Mouse (Mus musculus) neural tube, embryonic 11.5 days (tissue): ENCODE data around the gene Tcirg1. TPM values are rescaled to one million over a fixed set of nuclear protein-coding genes. Genes with fewer than 3 reads are reported as not detected.
A peak's percentile ranks its signal among the peaks of the same experiment; 100 is the strongest.

ENCODE experiments used
- ATAC-seq: fragments of 200-750 bp; cut with Nextera tagmentation; 2 replicates; pipeline ENCODE4 v1.8.0; 2017; ENCODE audit warnings: moderate number of reproducible peaks, mild to moderate bottlenecking, moderate TSS enrichment, moderate library complexity; ENCODE audit not compliant: insufficient read depth, low FRiP score, low TSS enrichment
- DNase-seq: peaks from one replicate; pipeline ENCODE4 v3.0.0-alpha.2; 2015; ENCODE audit warnings: low spot score
- H3K27ac ChIP-seq: fragments of 300-500 bp; sonication (generic); 2 replicates; pipeline ENCODE4 v1.5.1; 2014; ENCODE audit warnings: low read depth, mild to moderate bottlenecking, low read length
- H3K27me3 ChIP-seq: fragments of 300-500 bp; sonication (generic); 2 replicates; pipeline ENCODE4 v1.6.1; 2014; ENCODE audit warnings: mild to moderate bottlenecking, low read length, mixed read lengths; ENCODE audit not compliant: control insufficient read depth, insufficient read depth
- H3K36me3 ChIP-seq: fragments of 300-500 bp; sonication (generic); 2 replicates; pipeline ENCODE4 v1.6.1; 2014; ENCODE audit warnings: mild to moderate bottlenecking, low read length, moderate library complexity, mixed read lengths; ENCODE audit not compliant: control insufficient read depth, insufficient read depth
- H3K4me1 ChIP-seq: fragments of 300-500 bp; sonication (generic); 2 replicates; pipeline ENCODE4 v1.6.1; 2014; ENCODE audit warnings: low read length, mixed read lengths; ENCODE audit not compliant: control insufficient read depth, insufficient read depth
- H3K4me2 ChIP-seq: fragments of 300-500 bp; sonication (generic); 2 replicates; pipeline ENCODE4 v1.6.1; 2014; ENCODE audit warnings: low read depth, mild to moderate bottlenecking, moderate library complexity
- H3K4me3 ChIP-seq: fragments of 300-500 bp; sonication (generic); 2 replicates; pipeline ENCODE4 v1.5.1; 2014; ENCODE audit warnings: low read depth, low read length
- H3K9ac ChIP-seq: fragments of 300-500 bp; sonication (generic); 2 replicates; pipeline ENCODE4 v1.6.1; 2014; ENCODE audit warnings: mild to moderate bottlenecking, low read length
- H3K9me3 ChIP-seq: fragments of 300-500 bp; sonication (generic); 2 replicates; pipeline ENCODE4 v1.6.1; 2016; ENCODE audit warnings: low read length; ENCODE audit not compliant: control insufficient read depth
- WGBS: fragments of 180-500 bp; shearing (Covaris S2); extraction: QIAGEN DNeasy Blood & Tissue Kit; methylation state at CpG from one replicate; pipeline ENCODE4 v1.1.7; 2014; 5-methylcytosine and 5-hydroxymethylcytosine counted together
- polyA plus RNA-seq: library from polyadenylated mRNA; unstranded; fragments of >200 nt; fragmentation: Nextera tagmentation; extraction: Ambion mirVana; gene quantifications from 2 replicates; pipeline ENCODE4 v1.2.1, GENCODE M21; 2014

Gene Tcirg1
- polyA plus RNA-seq, 1 experiment from 2014 or later: 17.3 TPM

DNA sequence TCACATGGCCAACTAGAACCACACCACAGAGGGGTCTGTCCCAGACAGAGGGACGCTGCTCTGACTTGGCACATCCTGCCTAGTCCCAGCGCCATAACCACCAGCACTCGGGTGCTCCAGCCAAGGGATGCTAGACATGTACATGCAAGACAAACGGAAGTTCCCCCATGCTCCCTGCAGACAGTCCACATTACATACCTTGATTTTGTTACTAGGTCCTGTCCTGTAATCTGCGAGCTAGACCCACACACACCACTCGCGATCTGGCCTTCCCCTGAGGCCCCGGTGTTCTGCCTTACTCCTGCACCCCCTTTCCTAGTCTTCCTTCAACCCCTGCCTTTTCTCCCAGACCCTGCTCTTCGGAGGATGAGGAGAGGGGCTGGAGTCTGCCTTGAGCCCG, 607 bp downstream of the Tcirg1 start:
- Histone ChIP-seq H3K4me2 (peak overlapping the region; percentile 61), H3K9ac (peak overlapping the region; percentile 62), H3K36me3 (peaks cover 9% of the 10 kb centered on the region), H3K27me3 (no peaks in the 10 kb centered on the region), H3K4me1 (no peaks in the 10 kb centered on the region; the same call in 1 of the 2 replicates), H3K27ac (no peak overlapping the region), H3K4me3 (peak overlapping the region; percentile 36), H3K9me3 (no peaks in the 10 kb centered on the region)
- WGBS: 49% methylated on average over 10 of the region's 10 CpGs
- ATAC-seq (no peak), DNase-seq (no peak)

DNA sequence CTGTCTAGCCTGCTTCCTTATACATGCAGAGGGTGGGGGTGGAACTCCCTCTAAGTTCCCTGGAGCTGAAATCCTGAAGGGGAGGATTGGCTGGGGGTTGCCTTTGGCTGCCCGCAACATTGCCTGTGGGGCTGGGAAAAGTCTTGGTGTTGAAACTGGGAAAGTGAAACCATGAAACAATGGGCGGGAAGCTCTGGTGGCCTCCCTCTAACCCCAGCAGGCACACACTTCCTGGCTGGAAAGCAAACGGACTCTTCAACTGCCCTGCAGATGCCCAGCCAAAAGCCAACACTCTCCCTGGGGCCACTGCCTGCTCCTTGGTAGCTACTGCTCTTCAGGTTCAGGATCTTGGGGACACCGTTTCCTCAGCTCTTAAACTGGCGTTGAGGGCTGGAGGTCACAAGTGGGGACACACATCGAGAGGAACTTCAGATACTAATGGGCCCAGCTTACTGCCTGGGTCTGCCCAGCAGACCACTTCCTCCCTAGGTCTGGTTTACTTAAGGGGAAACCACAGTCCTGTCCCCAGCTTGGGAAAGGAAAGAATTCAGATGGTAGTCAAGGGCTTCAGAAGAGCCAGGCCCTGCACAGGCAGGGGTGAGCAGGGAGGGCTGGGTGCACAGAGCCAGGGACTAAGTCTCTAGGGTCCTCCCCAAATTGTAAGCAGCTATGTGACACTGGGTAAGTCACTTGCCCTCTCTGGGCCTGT, 1.5 kb downstream of the Tcirg1 start:
- 0 out of 2 replicates have a peak overlapping the region, but pooled peaks have one; percentile 5 for H3K4me3 ChIP-seq
- H3K4me2 ChIP-seq: peak overlapping the region; percentile 18
- H3K27ac ChIP-seq: no peak overlapping the region
- DNase-seq: no peak
- no peaks in the 10 kb centered on the region; the same call in 1 of the 2 replicates for H3K4me1 ChIP-seq
- ATAC-seq: no peak
- H3K36me3 ChIP-seq: peaks cover 9% of the 10 kb centered on the region
- H3K9me3 ChIP-seq: no peaks in the 10 kb centered on the region
- peak overlapping the region; percentile 5; the same call in 1 of the 2 replicates for H3K9ac ChIP-seq
- WGBS: 47% methylated on average over 6 of the region's 6 CpGs
- no peaks in the 10 kb centered on the region for H3K27me3 ChIP-seq

DNA sequence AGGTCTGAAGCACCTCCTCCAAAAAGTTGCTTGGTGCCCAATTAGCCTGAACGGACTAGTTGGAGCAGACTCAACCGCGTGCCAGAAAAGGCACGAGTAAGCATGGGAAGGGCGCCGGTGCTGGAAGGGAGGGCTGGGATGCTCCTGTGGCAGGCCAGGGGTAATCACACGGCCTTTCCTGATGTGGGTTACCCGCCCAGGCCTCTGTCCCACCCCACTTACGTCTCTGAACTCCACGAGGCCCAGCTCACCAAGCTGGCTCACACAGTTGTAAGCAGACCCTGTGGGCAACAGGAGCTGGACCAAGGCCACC, 2.6 kb downstream of the Tcirg1 start:
- Histone ChIP-seq H3K9me3 (no peaks in the 10 kb centered on the region), H3K36me3 (peaks cover 2% of the 10 kb centered on the region), H3K4me3 (no peak overlapping the region), H3K9ac (no peak overlapping the region), H3K4me1 (no peaks in the 10 kb centered on the region; the same call in 1 of the 2 replicates), H3K27me3 (no peaks in the 10 kb centered on the region), H3K27ac (no peak overlapping the region), H3K4me2 (no peak overlapping the region)
- DNase-seq (no peak), ATAC-seq (no peak)
- 61% methylated on average over 10 of the region's 10 CpGs for WGBS

DNA sequence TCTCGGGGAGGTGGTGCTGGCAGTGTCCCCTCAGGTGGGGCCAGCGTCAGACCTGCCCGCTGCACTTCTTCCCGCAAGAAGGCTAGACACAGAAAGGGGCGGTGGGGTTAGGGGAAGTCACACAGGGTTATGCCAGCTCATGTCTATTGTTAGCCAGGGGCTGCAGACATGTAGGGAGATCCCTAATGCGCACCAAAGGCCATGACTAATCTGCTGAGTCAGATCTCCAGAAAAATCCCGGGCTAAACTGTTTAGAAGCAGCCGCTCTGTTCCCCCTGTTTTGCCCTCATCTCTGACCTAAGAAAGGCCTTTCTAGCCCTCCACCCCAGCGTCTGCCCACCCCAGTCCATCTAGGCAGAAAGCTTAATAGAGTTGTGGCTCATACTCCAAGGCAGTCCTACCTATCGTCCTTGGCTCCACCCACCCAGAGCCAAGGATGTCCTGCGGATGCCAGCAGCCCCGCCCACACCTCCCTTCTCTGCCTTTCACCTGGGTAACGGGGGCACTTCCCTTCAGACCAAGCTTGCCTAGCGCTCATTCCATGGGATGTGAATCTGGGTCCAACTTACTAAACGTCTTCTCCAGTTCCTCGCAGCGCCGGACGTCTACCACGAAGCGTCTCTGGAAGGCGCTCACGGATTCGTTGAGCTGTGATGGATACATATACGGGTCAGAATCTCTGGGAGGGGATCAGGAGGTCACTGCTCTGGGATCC, 3.1 kb downstream of the Tcirg1 start:
- H3K9ac ChIP-seq: no peak overlapping the region
- WGBS: 63% methylated on average over 25 of the region's 25 CpGs
- H3K4me1 ChIP-seq: no peaks in the 10 kb centered on the region; the same call in 1 of the 2 replicates
- DNase-seq (no peak), ATAC-seq (no peak)
- peaks cover 2% of the 10 kb centered on the region for H3K36me3 ChIP-seq
- H3K4me3 ChIP-seq: no peak overlapping the region
- H3K4me2 ChIP-seq: no peak overlapping the region
- no peaks in the 10 kb centered on the region for H3K27me3 ChIP-seq
- no peaks in the 10 kb centered on the region for H3K9me3 ChIP-seq
- H3K27ac ChIP-seq: no peak overlapping the region

DNA sequence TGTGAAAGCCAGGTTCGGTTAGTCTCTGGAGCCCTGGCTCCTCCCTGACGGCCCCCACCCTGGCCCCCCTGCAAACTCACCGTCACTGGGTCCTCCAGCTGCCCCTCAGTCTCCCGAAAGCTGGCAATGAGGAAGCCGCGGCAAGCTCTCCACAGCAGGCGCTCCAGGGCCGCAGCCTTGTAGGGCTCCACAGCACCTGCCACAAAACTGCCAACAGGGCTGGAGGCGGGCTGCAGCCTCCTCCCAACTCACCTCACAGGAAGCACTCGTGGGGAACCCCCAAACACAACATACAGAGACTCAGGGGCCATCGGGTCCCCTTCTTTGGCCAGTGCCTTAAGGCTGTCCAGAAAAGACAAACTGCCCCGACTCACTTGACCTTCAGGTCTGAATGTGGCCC, 4.0 kb downstream of the Tcirg1 start:
- Histone ChIP-seq H3K4me3 (no peak overlapping the region), H3K27me3 (no peaks in the 10 kb centered on the region), H3K9ac (no peak overlapping the region), H3K9me3 (no peaks in the 10 kb centered on the region), H3K27ac (no peak overlapping the region), H3K36me3 (no peaks in the 10 kb centered on the region; the same call in 1 of the 2 replicates), H3K4me2 (no peak overlapping the region), H3K4me1 (no peaks in the 10 kb centered on the region; the same call in 1 of the 2 replicates)
- WGBS: 79% methylated on average over 12 of the region's 12 CpGs
- no peak for DNase-seq
- no peak for ATAC-seq

DNA sequence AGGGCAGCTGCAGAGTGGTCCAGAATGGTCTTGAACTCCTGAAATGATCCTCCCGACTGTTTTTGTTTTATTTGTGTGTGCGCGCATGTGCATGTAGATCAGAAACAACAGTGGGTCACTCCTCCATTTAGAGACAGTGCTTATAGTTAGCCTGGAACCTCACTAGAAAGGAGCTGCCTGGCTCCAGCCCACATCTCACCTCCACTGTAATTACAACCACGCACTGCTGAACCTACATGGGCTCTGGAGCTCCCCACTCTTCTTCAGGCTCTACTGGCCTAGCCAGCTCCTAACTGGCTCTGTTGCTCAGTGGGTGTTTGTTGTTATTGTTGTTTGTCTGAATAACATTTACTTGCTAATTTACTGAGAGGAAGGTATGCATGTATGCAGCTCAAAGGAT, 7.3 kb downstream of the Tcirg1 start:
- H3K27ac ChIP-seq: no peak overlapping the region
- whole genome bisulfite sequencing: 91% methylated on average over 4 of the region's 4 CpGs
- H3K4me3 ChIP-seq: no peak overlapping the region
- no peak overlapping the region for H3K9ac ChIP-seq
- H3K4me2 ChIP-seq: no peak overlapping the region
- peaks cover 7% of the 10 kb centered on the region; the same call in 1 of the 2 replicates for H3K4me1 ChIP-seq
- ATAC-seq: no peak
- H3K9me3 ChIP-seq: no peaks in the 10 kb centered on the region
- H3K27me3 ChIP-seq: no peaks in the 10 kb centered on the region
- DNase-seq: no peak
- no peaks in the 10 kb centered on the region; the same call in 1 of the 2 replicates for H3K36me3 ChIP-seq

DNA sequence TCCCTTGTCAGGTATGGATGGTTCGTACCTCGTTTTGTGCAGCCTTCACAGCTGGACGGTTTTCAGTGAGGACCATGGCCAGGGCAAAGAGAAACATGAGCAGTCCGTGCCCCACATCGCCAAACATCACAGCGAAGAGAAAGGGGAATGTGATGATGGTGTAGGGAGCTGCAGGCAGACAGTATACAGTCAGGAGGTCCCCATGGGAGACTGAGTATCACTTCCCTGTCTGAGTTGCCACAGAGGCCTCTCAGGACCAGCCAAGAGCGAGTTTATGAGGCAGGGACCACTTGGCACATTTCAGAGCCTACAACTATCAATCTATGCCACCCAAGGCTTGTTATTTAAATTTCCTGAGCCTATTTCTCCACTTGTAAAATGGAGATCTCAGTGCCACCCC, 8.0 kb downstream of the Tcirg1 start:
- Histone ChIP-seq H3K36me3 (no peaks in the 10 kb centered on the region; the same call in 1 of the 2 replicates), H3K9ac (no peak overlapping the region), H3K4me3 (no peak overlapping the region), H3K4me1 (peaks cover 7% of the 10 kb centered on the region; the same call in 1 of the 2 replicates), H3K9me3 (no peaks in the 10 kb centered on the region), H3K27me3 (no peaks in the 10 kb centered on the region), H3K4me2 (no peak overlapping the region), H3K27ac (no peak overlapping the region)
- DNase-seq (no peak), ATAC-seq (no peak)
- 87% methylated on average over 7 of the region's 7 CpGs for WGBS

DNA sequence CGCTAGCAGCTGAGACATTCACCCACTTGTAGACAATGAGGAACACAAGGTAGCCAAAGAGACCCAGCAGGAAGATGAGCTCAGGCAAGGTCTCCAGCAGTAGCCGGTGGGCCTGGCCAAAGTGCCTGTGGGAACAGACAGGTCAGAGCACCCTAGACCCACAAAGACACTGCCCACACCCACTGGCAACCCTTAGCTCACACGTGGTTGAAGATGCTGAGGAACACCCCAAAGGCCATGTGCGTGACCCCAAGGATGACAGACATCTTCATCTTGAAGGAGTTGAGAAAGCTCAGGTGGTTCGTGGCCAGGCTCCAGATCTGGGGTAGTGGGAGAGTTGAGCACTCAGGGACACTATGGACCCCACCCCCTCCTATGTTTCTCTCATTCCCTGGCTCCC, 9.4 kb downstream of the Tcirg1 start:
- no peak overlapping the region for H3K9ac ChIP-seq
- peaks cover 7% of the 10 kb centered on the region; the same call in 1 of the 2 replicates for H3K4me1 ChIP-seq
- 93% methylated on average over 5 of the region's 5 CpGs for WGBS
- DNase-seq (no peak), ATAC-seq (no peak)
- H3K27me3 ChIP-seq: no peaks in the 10 kb centered on the region
- peaks cover 6% of the 10 kb centered on the region; the same call in 1 of the 2 replicates for H3K36me3 ChIP-seq
- no peaks in the 10 kb centered on the region for H3K9me3 ChIP-seq
- no peak overlapping the region for H3K27ac ChIP-seq
- H3K4me2 ChIP-seq: no peak overlapping the region
- H3K4me3 ChIP-seq: no peak overlapping the region
